Mouse (Mus musculus) left cerebral cortex, adult 8-10 months (tissue): ENCODE data around the gene Sec23a. TPM values are rescaled to one million over a fixed set of nuclear protein-coding genes. Genes with fewer than 3 reads are reported as not detected.
"Not testable (repeated sequence)": the region's sequence is repeated elsewhere in the genome, so short reads cannot be mapped to it uniquely, and the experiment has no call there.

Experiments
- DNase-seq, 2 experiments: peaks; one replicate each; pipeline ENCODE4 v3.0.0; 2022; ENCODE audit warnings: low spot score in 2 of 2
- total RNA-seq, 4 experiments: library from RNA; stranded (reverse); gene quantifications; 2 replicates each; pipeline ENCODE4 v1.2.4; 2022

Gene Sec23a
- 100 to 1,000 TPM in 1 of 4 experiments, 10 to 100 TPM in 3; 95.5 to 102 (median 98.2) TPM for total RNA-seq

DNA sequence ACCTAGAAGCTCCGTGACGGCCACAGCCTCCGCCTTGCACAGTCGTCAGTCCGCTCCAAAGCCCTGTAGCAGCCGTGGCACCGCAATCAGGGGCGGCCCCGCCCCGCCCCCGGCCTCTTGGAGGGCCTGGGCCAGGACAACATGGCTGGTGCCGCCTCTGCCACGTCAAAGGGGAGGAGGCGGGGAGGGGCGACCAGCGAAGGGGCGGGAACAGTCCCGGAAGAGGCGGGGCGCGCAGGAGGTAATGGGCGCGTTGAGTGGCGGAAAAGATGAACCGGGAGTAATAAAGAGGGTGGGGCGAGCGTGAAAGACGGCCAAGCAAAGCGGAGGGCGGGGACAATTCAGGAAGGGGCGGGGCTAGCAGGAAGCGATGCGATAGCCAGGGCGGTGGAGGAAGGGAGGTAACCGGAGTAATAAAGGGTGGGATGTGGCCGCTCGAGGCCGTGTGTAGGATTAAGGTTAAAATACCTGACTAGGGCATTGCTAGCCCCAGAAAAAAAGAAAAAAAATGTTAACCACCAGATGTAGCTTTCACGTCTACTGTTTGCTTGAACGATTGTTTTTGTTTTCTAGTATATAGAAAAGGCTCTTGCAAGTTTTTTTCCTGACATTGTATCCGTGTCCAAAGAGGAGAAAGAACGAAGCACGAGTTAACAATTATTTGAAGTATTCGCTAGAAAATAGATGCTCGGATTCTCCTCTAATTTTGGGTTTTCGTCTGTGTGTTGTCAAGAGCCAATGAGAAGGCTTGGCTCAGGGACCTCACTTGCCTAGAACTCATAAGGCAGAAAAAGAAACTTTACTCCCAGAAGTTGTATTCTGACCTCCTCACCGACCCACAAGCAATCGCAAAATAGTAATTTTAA lies at the start of gene Sec23a:
Gene Sec23a (minus strand): TSS at position 174 of the 866 bp plus-strand sequence.
- DNase-seq = peak; percentile 91 to 98

DNA sequence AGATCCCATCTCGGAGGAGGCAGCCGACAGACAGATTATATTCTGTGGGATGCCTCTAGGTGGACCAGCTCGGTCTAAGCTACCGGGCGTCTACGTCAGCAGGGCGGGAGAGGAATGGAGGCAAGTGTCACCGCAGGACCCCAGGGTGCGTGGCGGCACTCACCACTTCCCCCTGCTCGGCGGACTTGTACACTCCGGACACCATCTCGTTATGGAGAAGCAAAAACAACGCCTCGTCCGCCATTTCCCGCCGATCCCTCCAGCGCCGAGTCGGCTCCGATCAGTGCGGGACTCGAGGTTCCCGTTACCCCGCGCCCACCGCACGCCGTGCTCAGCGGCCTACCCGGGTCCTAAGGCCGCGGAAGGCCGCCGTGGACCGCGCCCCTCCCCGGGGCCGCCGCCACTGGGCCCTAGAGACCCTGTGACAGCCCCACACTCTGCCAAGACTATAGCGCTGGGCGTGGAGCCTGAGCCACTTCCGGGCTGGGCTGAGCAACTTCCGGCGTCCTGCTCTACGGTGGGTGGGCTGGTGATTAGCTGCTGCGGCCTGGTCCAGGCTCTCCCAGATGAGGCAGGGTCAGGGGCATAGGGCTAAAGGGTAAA lies 49.3 kb upstream of the Sec23a start, which contains the start of gene Trappc6b:
Gene Trappc6b (minus strand): TSS at position 480 of the 603 bp plus-strand sequence.
- peak; percentile 64 to 74 for DNase-seq

DNA sequence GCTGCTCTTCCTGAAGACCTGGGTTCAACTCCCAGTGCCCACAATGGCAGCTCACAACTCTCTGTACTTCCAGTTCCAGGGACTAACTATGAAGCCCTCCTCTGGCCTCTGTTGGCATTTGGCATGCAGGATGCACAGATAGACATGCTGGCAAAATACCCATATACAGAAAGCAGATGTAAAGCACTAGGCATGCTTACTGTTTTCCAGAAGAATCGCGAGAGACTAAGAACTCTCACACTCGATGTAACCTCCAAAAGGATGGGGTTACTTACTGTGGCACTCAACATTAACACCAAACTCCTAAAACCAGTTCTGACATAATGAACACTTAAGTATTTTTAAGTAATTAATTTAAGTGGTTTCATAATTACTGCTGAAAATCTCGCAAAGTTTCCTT lies 48.5 kb upstream of the Sec23a start:
- DNase-seq = no peak

DNA sequence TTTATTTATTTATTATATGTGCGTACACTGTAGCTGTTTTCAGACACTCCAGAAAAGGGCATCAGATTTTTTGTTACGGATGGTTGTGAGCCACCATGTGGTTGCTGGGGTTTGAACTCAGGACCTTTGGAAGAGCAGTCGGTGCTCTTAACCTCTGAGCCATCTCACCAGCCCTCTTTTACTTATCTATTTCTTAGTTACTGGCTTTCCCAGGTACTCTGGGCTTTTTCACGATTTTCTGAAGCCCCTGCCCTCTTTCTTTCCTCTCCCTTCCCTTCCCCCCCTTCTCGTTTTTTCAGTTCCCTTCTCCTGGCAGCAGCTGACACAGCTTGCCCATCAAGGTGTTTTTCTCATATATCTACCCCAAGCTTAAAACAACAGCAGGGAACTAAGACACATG lies 46.4 kb upstream of the Sec23a start:
- DNase-seq = not testable (repeated sequence)

DNA sequence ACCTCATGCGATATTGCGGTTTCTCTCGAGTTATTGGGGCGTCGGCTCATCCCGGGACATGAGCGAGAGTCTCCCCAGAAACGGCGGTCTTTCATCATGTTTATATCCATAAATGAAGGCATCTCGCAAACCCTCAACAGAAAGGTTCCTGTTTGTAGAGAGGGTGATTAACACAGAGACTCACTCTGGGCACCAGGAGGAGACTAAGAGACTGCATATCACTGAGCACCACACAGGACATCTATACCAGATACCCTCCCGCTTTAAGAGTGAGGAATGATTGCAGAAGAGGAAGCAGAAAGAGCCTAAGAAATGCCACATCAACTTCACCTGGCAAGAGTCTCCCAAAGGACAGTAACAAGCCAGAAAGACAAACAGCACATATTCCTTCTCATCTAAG lies 44.4 kb upstream of the Sec23a start:
- no peak for DNase-seq

DNA sequence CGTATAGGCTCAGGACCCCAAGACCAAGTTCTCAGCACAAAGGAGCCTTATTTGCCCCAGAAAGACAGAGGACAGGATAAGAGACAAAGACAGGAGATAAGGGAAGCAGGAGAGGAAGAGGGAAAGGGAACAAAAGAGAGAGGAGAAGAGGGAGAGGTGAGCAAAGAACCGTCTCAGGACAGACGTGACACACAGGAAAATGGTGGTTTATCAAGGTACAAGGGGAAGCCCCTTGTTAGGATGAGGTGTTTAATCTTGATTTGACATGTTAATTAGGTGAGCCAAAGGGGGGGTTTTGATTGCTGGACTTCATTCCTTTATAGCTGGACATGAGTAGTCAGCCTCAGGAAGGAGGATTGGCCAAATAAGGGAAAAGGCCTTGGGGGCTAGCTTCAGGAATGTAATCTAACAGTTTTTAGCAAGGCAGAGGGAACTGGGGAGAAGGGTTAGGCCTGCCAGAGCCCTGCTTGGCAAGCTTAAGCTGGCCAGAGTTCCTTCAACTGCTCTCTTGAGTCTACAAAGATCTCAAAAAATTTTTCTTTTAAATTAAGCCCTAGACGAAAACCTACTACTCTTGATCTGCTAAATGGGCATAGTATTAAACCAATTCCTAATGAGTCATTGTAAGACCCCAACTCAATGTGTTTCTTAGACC lies 43.5 kb upstream of the Sec23a start:
- DNase-seq = no peak

- DNase-seq = no peak
Observed at GRCm38 (mm10) chr12:59053976-59054375, 42.2 kb upstream of the Sec23a start.

DNA sequence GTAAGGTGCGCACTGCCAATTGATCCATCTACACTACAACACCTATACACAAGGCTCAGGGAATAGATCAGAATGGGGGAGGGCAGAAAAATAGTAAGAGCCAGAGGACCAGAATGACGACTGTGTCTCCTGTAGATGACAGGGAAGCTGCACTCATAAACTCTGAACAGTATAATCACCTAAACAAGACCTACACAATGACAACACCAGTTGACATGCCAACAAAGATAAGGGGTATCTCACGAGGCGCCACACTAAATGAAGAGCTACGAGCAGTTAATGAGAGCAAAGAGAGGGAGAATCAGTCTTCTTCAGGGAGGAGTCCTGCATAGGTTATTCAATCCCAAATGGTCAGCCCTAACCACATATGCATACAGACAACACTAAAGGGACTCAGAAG lies 41.3 kb upstream of the Sec23a start:
- no peak for DNase-seq

- no peak for DNase-seq
Observed at GRCm38 (mm10) chr12:59052470-59052869, 40.7 kb upstream of the Sec23a start.

GRCm38 (mm10) chr12:59040851-59041250 lies 29.0 kb upstream of the Sec23a start:
- no peak for DNase-seq

DNA sequence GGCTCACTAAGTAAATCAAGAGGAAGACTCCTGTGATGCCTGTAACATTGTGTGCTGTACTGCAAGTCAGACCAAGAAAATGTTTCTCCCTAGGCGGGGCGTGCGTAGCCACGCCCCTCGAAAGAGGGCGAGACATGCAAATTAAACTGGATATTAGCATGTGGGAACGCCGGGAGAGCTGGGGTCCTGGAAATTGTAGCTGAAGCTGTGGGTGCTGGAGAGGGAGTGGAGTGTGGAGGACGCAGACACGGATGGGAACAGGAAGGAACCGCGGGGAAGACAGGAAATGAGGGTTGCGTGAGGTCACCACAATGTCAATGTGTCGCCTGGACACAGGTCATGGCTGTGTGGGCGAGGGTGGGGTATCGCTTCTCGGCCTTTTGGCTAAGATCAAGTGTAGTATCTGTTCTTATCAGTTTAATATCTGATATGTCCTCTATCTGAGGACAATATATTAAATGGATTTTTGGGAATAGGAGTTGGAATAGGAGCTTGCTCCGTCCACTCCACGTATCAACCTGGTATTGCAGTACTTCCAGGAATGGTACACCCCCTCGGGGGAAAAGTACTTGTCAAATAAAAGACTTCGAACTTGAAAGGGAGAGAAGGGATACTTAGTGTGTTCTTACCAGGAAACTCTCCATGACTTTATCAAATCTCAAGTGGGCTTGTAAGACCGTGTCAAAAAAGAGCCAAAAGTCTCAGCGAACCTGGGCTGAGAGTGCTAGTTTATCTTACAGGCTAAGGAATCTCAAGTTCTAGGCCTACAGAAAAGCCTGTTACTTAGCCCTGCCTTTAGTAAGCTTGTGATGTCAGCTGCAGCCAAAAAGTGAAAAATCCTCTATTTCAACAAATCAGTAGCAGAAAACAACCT lies 28.4 kb upstream of the Sec23a start:
- no peak for DNase-seq

GRCm38 (mm10) chr12:59039162-59039970 lies 27.5 kb upstream of the Sec23a start:
- no peak for DNase-seq

DNA sequence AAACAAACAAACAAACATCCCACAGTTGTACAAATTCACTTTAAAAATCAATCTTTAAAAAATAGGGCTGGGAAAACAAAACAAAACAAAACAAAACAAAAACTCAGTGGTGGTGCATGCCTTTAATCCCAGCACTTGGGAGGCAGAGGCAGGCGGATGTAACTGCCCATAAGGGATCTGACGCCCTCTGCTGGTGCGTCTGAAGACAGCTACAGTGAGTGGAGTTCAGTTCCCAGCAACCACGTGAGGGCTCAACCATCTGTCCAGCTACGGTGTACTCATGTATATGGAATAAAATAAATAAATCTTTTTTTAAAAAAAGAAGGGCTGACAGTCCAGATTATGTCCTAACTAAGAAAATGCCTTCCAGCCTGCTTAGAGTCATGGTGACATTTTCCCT lies 20.3 kb upstream of the Sec23a start:
- no peak for DNase-seq

GRCm38 (mm10) chr12:59021306-59021705 lies 9.5 kb upstream of the Sec23a start:
- no peak for DNase-seq

GRCm38 (mm10) chr12:59019891-59020290 lies 8.1 kb upstream of the Sec23a start:
- DNase-seq = no peak

DNA sequence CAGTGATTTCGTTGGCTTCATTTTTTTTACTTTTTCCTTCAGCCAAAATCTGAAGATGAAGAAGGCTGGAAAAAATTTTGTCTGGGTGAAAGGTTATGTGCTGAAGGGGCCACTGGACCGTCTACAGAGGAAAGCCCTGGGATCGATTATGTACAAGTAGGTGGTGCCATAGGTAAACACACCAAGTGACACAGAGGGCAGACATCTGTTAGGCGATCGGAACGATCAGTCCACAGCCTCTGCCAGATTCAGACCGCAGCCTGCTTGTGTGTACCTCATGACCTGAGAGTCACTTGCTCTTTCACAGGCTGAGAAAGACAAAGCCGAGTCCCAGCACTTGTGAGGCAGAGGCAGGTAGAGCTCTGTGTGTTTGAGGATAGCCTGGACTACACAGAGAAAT lies 6.2 kb upstream of the Sec23a start:
- DNase-seq = no peak

DNA sequence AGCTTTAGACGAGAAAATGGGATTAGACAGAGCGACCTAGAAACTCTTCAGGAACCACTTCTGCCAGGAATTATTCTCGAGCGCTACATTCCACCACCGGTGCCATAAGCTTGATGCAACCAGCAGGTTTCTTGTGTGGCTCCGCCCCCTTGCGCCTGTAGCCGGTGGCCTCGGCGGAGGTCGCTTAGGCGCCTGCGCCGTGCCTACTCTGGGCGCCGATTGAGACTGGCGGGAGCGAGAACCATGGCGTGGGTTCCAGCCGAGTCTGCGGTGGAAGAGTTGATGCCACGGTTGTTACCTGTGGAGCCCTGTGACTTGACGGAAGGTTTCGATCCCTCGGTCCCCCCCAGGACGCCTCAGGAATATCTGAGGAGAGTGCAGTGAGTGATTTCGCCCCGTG lies 1.4 kb upstream of the Sec23a start, which contains the start of gene Gemin2:
Gene Gemin2 (plus strand): TSS at position 160 of the 400 bp plus-strand sequence.
- peak; percentile 72 to 90 for DNase-seq

DNA sequence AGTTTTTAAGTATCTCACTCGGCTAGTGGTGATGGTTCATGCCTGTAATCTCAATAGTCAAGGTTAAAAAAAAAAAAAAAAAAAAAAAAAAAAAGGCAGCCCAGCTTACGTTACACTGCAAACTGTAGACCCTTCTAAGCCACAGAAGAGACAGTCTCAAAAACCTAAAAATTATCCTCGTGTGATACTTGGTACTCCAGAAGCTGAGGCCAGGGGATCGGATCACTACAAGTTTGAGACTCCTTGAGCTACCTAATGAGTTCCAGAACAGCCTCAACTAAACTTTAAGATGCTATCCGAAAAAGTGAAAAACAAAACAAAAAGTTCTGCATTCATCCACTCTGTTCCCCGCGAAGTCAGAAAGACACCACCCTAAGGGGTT lies 884 bp upstream of the Sec23a start:
- DNase-seq = no peak

DNA sequence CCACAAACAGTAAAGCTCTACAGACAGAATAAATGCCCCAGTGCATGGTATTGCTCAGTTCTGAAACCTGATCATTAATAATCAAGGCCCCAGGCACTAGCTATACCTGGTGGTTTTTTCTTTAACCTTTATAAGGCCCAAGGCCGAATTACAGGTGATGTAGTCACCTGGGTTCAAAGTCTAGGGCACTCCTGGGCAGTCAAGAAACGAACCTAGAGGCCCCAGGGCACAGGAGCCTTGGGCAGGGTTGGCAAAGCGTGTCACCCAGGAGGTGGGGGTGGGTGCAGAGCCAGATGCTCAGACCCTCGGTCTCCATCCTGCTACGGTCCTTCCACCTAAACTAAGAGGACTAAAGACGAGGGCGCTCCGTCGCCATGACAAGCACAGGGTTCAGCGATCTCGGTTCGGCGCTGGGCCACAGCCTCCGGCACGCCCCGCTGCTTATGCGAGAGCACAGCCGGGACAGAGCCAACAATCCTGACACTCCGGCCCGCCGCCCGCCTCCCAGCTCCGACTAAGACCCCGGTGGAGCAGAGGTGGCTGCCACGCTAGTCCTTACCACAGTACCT lies 458 bp downstream of the Sec23a start:
- DNase-seq = no peak

- DNase-seq = no peak
Observed at GRCm38 (mm10) chr12:59010482-59010881, 1.3 kb downstream of the Sec23a start.
